In the genomic region with DNA sequence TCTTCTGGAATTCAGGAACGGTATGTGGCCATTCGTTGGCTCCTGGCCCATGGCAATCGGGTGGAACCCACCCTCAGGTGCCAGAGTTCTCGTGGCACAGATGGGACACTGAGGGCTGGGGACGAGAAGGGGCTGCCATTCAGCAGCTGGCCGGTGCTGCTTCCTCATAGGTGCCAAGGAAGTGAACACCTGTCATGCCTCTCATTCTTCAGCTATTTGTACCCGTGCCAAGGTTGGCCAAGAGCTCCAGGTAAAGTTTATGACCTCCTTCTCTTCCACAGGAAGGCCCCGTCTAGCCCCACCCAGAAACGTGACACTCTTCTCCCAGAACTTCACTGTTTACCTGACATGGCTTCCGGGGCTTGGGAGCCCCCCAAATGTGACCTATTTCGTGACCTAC, we compare ENCODE assay signal across 27 mouse cellular contexts. TPM values are rescaled to one million over a fixed set of nuclear protein-coding genes. Genes with fewer than 3 reads are reported as not detected.
DNase-seq lines count a peak whose midpoint lies in the region.
"Had no signal": no experiment of that assay in that cellular context is flagged by ENCODE, and none has a peak within 500 bp of the region (broad histone marks: within the 10 kb centered on the region; RNA-seq: fewer than 3 reads in every experiment).

No protein-coding gene starts in this region.

- 30% methylated on average over 11 of the region's 11 CpGs for WGBS in large intestine, adult 2 months

- DNase-seq in kidney, adult 9 months: peak; percentile 24
- no peak for DNase-seq in kidney, postnatal 10 days
- DNase-seq in large intestine, adult 2 months (ENCODE audit: low read depth, low spot score): peak; percentile 80
- peak; percentile 54 for DNase-seq in lung, postnatal 10 days
- no peak for DNase-seq in spleen, adult 18-20 months
- DNase-seq in layer of hippocampus, adult 18-20 months (ENCODE audit: low spot score in 2 of 2): no peak
- no peak for DNase-seq in spleen, postnatal 4 days (ENCODE audit: low spot score in 2 of 2)
- DNase-seq: adrenal gland, adult 2 months; B cell, adult 2 months; cerebellum, adult 11 months; cerebellum, adult 9-11 months; gastrocnemius, postnatal 10 days; heart, postnatal 4 days; left cerebral cortex, postnatal 4 days; right cerebral cortex, adult 18-20 months had no signal

RNA-seq across cellular contexts. Expression of gene Ifnlr1, which starts 4.2 kb away (rescaled TPM):
- 6.8 and 10.9 TPM in 2 replicates for polyA plus RNA-seq in large intestine, adult 2 months (2012; rRNA removed)
- total RNA-seq in layer of hippocampus, adult 18-20 months (2021): under 1 TPM; 0.18 to 0.22 TPM
- total RNA-seq: common myeloid progenitor, adult 5-6 weeks had no signal
- polyA plus RNA-seq: G1E; inflammation-experienced regulatory T-cells, adult 6 months had no signal

RNA-seq across cellular contexts. Expression of gene Il22ra1, which starts 37.7 kb away (rescaled TPM):
- polyA plus RNA-seq in large intestine, adult 2 months (2012; rRNA removed): 32.7 and 106 TPM in 2 replicates
- total RNA-seq in layer of hippocampus, adult 18-20 months (2021): not detected
- total RNA-seq: CH12.LX; common myeloid progenitor, adult 5-6 weeks; granulocyte monocyte progenitor cell, adult 5-6 weeks had no signal
- polyA plus RNA-seq: forebrain, embryonic 15.5 days; G1E; heart, embryonic 16.5 days; hindbrain, embryonic 14.5 days; inflammation-experienced regulatory T-cells, adult 6 months; macrophage; neural tube, embryonic 15.5 days; Patski; thymus, postnatal 0 days had no signal

Comparison
In these comparisons a context has a peak if more than half of its experiments do, and no peak if none do; other contexts are left out.
1. DNase-seq: peak in kidney, adult 9 months (single experiment), large intestine, adult 2 months (single experiment) and lung, postnatal 10 days (single experiment); none in kidney, postnatal 10 days (single experiment), spleen, adult 18-20 months (0 of 2), layer of hippocampus, adult 18-20 months (0 of 2) and spleen, postnatal 4 days (0 of 2).